In genomic region chr19:46760375-46761160, GRCm38 (mm10) we compare ENCODE assay signal across 8 mouse cellular contexts. TPM values are rescaled to one million over a fixed set of nuclear protein-coding genes. Genes with fewer than 3 reads are reported as not detected.
DNase-seq lines count a peak whose midpoint lies in the region; ATAC-seq and TF ChIP-seq lines count a peak whose summit lies in the region.

No protein-coding gene starts in this region.

- H3K4me3 ChIP-seq in bone marrow macrophage, adult 2 months (ENCODE audit: insufficient read depth, low read length), result peak overlapping the region; percentile 72
- H3K4me3 ChIP-seq in heart, embryonic 15.5 days, result peak overlapping the region; percentile 76
- H3K4me3 ChIP-seq in liver, embryonic 15.5 days (replicated peaks), result peak overlapping the region; percentile 93
- peak overlapping the region; percentile 78 for H3K4me3 ChIP-seq in neural tube, embryonic 11.5 days (ENCODE audit: low read depth, low read length)
- H3K4me3 ChIP-seq in stomach, embryonic 16.5 days (replicated peaks; ENCODE audit: low read length), result peak overlapping the region; percentile 93

- no peak for TF ChIP-seq POLR2A in bone marrow macrophage, adult 2 months (IDR thresholded peaks at IDR 0.05; ENCODE audit: borderline replicate concordance, low read depth, low read length)

- ATAC-seq in erythroid progenitor cell, adult 5-6 weeks (replicated peaks; ENCODE audit: low FRiP score, poor library complexity, severe bottlenecking), result peak; percentile 53
- ATAC-seq in heart, embryonic 15.5 days (replicated peaks; ENCODE audit: insufficient number of reproducible peaks, insufficient read depth, low FRiP score, low read depth), result peak; percentile 68
- peak; percentile 65 for ATAC-seq in liver, embryonic 15.5 days (ENCODE audit: insufficient read depth)
- peak; percentile 68 for ATAC-seq in neural tube, embryonic 11.5 days (ENCODE audit: insufficient read depth, low FRiP score, low TSS enrichment)
- ATAC-seq in stomach, embryonic 16.5 days (ENCODE audit: insufficient read depth, low FRiP score), result peak; percentile 65

- WGBS in heart, embryonic 15.5 days, result 17% methylated on average over 29 of the region's 29 CpGs
- 18% methylated on average over 29 of the region's 29 CpGs for WGBS in liver, embryonic 15.5 days (ENCODE audit: insufficient replicate concordance)
- WGBS in neural tube, embryonic 11.5 days, result 19% methylated on average over 28 of the region's 29 CpGs
- 18% methylated on average over 29 of the region's 29 CpGs for WGBS in stomach, embryonic 16.5 days

- H3K36me3 ChIP-seq in heart, embryonic 15.5 days, result no peaks in the 10 kb centered on the region
- no peaks in the 10 kb centered on the region for H3K36me3 ChIP-seq in liver, embryonic 15.5 days (replicated peaks)
- H3K36me3 ChIP-seq in neural tube, embryonic 11.5 days (ENCODE audit: control insufficient read depth, insufficient read depth, low read length), result no peaks in the 10 kb centered on the region
- H3K36me3 ChIP-seq in stomach, embryonic 16.5 days (ENCODE audit: control insufficient read depth, insufficient read depth, low read length), result no peaks in the 10 kb centered on the region

- H3K9me3 ChIP-seq in heart, embryonic 15.5 days (replicated peaks), result no peaks in the 10 kb centered on the region
- H3K9me3 ChIP-seq in liver, embryonic 15.5 days (replicated peaks), result no peaks in the 10 kb centered on the region
- H3K9me3 ChIP-seq in neural tube, embryonic 11.5 days (ENCODE audit: control insufficient read depth, low read length), result no peaks in the 10 kb centered on the region
- no peaks in the 10 kb centered on the region for H3K9me3 ChIP-seq in stomach, embryonic 16.5 days (replicated peaks; ENCODE audit: control insufficient read depth, low read length)

- peaks cover 16% of the 10 kb centered on the region for H3K4me1 ChIP-seq in bone marrow macrophage, adult 2 months (ENCODE audit: control insufficient read depth, insufficient read depth, low read length)
- H3K4me1 ChIP-seq in heart, embryonic 15.5 days (replicated peaks), result peaks cover 32% of the 10 kb centered on the region
- H3K4me1 ChIP-seq in liver, embryonic 15.5 days (replicated peaks), result peaks cover 41% of the 10 kb centered on the region
- H3K4me1 ChIP-seq in neural tube, embryonic 11.5 days (ENCODE audit: control insufficient read depth, insufficient read depth, low read length), result peaks cover 11% of the 10 kb centered on the region; the same call in 1 of the 2 replicates
- peaks cover 12% of the 10 kb centered on the region for H3K4me1 ChIP-seq in stomach, embryonic 16.5 days (ENCODE audit: control insufficient read depth, insufficient read depth, low read length)

- DNase-seq in CD4-positive, CD25-positive, alpha-beta regulatory T cell, adult 2 months (ENCODE audit: low read depth, low spot score), result peak; percentile 95
- peak; percentile 89 to 96 for DNase-seq in kidney, postnatal 36 days
- peak; percentile 88 for DNase-seq in neural tube, embryonic 11.5 days (ENCODE audit: low spot score)

- peak overlapping the region; percentile 96 for H3K4me2 ChIP-seq in heart, embryonic 15.5 days
- peak overlapping the region; percentile 99 for H3K4me2 ChIP-seq in liver, embryonic 15.5 days
- H3K4me2 ChIP-seq in neural tube, embryonic 11.5 days (ENCODE audit: low read depth), result peak overlapping the region; percentile 97
- peak overlapping the region; percentile 100 for H3K4me2 ChIP-seq in stomach, embryonic 16.5 days (ENCODE audit: low read depth, low read length)

- H3K27me3 ChIP-seq in heart, embryonic 15.5 days, result peaks cover 7% of the 10 kb centered on the region; the same call in 1 of the 2 replicates
- H3K27me3 ChIP-seq in liver, embryonic 15.5 days, result peaks cover 53% of the 10 kb centered on the region
- H3K27me3 ChIP-seq in neural tube, embryonic 11.5 days (ENCODE audit: control insufficient read depth, insufficient read depth, low read length), result peaks cover 11% of the 10 kb centered on the region
- H3K27me3 ChIP-seq in stomach, embryonic 16.5 days (ENCODE audit: control insufficient read depth, insufficient read depth, low read length), result 0 out of 2 replicates have a peak, but pooled peaks cover 7% of the 10 kb centered on the region

- H3K9ac ChIP-seq in heart, embryonic 15.5 days, result no peak overlapping the region
- peak overlapping the region; percentile 30; the same call in 1 of the 2 replicates for H3K9ac ChIP-seq in liver, embryonic 15.5 days
- no peak overlapping the region for H3K9ac ChIP-seq in neural tube, embryonic 11.5 days (ENCODE audit: low read length)
- H3K9ac ChIP-seq in stomach, embryonic 16.5 days (ENCODE audit: low read length), result peak overlapping the region; percentile 54; the same call in 1 of the 2 replicates

- TF ChIP-seq CTCF in bone marrow macrophage, adult 2 months (IDR thresholded peaks at IDR 0.05; ENCODE audit: low read depth, low read length), result peak; percentile 69; the same call in 1 of the 2 replicates

- peak overlapping the region; percentile 80 for H3K27ac ChIP-seq in bone marrow macrophage, adult 2 months (ENCODE audit: insufficient read depth, low read depth, low read length)
- peak overlapping the region; percentile 63 for H3K27ac ChIP-seq in heart, embryonic 15.5 days
- H3K27ac ChIP-seq in liver, embryonic 15.5 days (replicated peaks), result peak overlapping the region; percentile 88
- H3K27ac ChIP-seq in neural tube, embryonic 11.5 days (ENCODE audit: low read depth, low read length), result 0 out of 2 replicates have a peak overlapping the region, but pooled peaks have one; percentile 29
- peak overlapping the region; percentile 60 for H3K27ac ChIP-seq in stomach, embryonic 16.5 days (ENCODE audit: low read length)

RNA-seq across cellular contexts. Expression of gene Cnnm2, which starts 0.8 kb away (rescaled TPM):
- polyA plus RNA-seq in bone marrow macrophage, adult 2 months (2012; ENCODE audit: insufficient read depth, insufficient read length, missing spikeins), result 16.0 and 16.2 TPM in 2 replicates
- total RNA-seq in erythroid progenitor cell, adult 5-6 weeks (2015; ENCODE audit: low replicate concordance), result 35.0 and 39.8 TPM in 2 replicates
- 40.1 and 60.7 TPM in 2 replicates for total RNA-seq in erythroid progenitor cell, adult 5-6 weeks (2017; ENCODE audit: low replicate concordance)
- 2.4 and 3.0 TPM in 2 replicates for polyA plus RNA-seq in heart, embryonic 15.5 days (2015; fragmentation: Nextera tagmentation; extraction: Ambion mirVana)
- 1.7 and 2.0 TPM in 2 replicates for polyA plus RNA-seq in liver, embryonic 15.5 days (2015; fragmentation: Nextera tagmentation; extraction: Ambion mirVana)
- 5.4 and 6.8 TPM in 2 replicates for polyA plus RNA-seq in neural tube, embryonic 11.5 days (2014; fragmentation: Nextera tagmentation; extraction: Ambion mirVana)
- 1.5 TPM in 2 replicates for polyA plus RNA-seq in stomach, embryonic 16.5 days (2015; fragmentation: Nextera tagmentation; extraction: Ambion mirVana)

RNA-seq across cellular contexts. Expression of gene As3mt, which starts 53.3 kb away (rescaled TPM):
- 9.8 and 10.7 TPM in 2 replicates for polyA plus RNA-seq in bone marrow macrophage, adult 2 months (2012; ENCODE audit: insufficient read depth, insufficient read length, missing spikeins)
- 2.5 and 10.9 TPM in 2 replicates for total RNA-seq in erythroid progenitor cell, adult 5-6 weeks (2015; ENCODE audit: low replicate concordance)
- total RNA-seq in erythroid progenitor cell, adult 5-6 weeks (2017; ENCODE audit: low replicate concordance), result 1.2 and 2.0 TPM in 2 replicates
- polyA plus RNA-seq in heart, embryonic 15.5 days (2015; fragmentation: Nextera tagmentation; extraction: Ambion mirVana), result 43.3 and 48.3 TPM in 2 replicates
- 17.1 and 19.0 TPM in 2 replicates for polyA plus RNA-seq in liver, embryonic 15.5 days (2015; fragmentation: Nextera tagmentation; extraction: Ambion mirVana)
- polyA plus RNA-seq in neural tube, embryonic 11.5 days (2014; fragmentation: Nextera tagmentation; extraction: Ambion mirVana), result 33.0 and 35.2 TPM in 2 replicates
- polyA plus RNA-seq in stomach, embryonic 16.5 days (2015; fragmentation: Nextera tagmentation; extraction: Ambion mirVana), result 26.6 and 28.1 TPM in 2 replicates

Comparison
In these comparisons a context has a peak if more than half of its experiments do, and no peak if none do; other contexts are left out.
1. Peak in every context shown above with its lines: DNase-seq, ATAC-seq, H3K4me3 ChIP-seq and H3K27ac ChIP-seq.
2. H3K27ac ChIP-seq: peak in every context shown above with its lines; median percentile 88 in liver, embryonic 15.5 days; 80 in bone marrow macrophage, adult 2 months; 63 in heart, embryonic 15.5 days; 60 in stomach, embryonic 16.5 days; 29 in neural tube, embryonic 11.5 days.
3. H3K9ac ChIP-seq: peak in liver, embryonic 15.5 days (single experiment) and stomach, embryonic 16.5 days (single experiment); none in heart, embryonic 15.5 days (single experiment) and neural tube, embryonic 11.5 days (single experiment).